Mouse (Mus musculus): ENCODE measurements at regions not wholly inside any gene's neighbourhood (a gene's known extent, or its start where the extent isn't known, plus 50 kb on each side); places are given as distances from the start of the nearest gene placed in this dataset.

DNA sequence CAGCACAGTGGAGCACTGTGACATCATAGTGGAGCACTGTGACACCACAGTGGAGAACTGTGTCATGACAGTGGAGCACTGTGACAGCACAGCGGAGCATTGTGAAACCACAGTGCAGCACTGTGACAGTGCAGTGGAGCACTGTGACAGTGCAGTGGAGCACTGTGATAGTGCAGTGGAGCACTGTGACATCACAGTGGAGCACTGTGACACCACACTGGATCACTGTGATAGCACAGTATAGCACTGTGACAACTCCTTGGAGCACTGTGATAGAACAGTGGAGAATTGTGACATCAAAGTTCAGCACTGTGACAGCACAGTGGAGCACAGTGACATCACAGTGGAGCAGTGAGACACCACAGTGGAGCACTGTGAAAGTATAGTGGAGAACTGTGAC is 76.7 kb upstream of the Scaf8 start:
- TF ChIP-seq CTCF (IDR thresholded peaks at IDR 0.05; ENCODE audit: low read depth) (no peak), EP300 (IDR thresholded peaks at IDR 0.05; ENCODE audit: low read depth) (no peak)
